Mouse (Mus musculus): ENCODE measurements around the gene Cav1. TPM values are rescaled to one million over a fixed set of nuclear protein-coding genes. Genes with fewer than 3 reads are reported as not detected.

Cav1 gene
- 430 TPM for polyA plus RNA-seq (2014; fragmentation: Illumina TruSeq; extraction: RNeasy Lipid Tissue Mini Kit (QIAGEN cat#74804))

DNA sequence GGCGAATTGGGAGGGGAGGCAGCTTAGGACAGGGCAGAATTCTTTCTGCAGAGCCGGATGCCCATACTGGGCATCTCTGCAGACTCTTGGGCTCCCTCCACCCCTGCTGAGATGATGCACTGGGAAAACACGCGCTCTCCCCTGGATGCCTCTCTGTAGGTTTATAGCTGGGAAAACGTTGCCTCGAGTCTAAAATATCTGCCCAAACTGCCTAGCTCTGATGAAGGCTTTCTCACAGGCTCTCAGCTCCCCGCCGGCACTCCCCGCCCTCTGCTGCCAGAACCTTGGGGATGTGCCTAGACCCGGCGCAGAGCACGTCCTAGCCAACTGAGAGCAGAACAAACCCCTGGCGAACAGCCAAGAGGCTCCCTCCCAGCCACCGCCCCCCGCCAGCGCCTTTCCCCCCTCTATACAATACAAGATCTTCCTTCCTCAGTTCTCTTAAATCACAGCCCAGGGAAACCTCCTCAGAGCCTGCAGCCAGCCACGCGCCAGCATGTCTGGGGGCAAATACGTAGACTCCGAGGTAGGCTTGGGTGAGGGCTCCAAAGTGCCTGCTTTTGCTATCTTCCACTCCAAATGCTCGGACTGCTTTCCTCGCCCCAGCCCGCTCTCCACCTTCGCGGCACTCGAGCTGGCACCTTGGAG, at the start of gene Cav1:
Cav1 (plus strand) TSS at position 382 of the 648 bp plus-strand sequence.

DNA sequence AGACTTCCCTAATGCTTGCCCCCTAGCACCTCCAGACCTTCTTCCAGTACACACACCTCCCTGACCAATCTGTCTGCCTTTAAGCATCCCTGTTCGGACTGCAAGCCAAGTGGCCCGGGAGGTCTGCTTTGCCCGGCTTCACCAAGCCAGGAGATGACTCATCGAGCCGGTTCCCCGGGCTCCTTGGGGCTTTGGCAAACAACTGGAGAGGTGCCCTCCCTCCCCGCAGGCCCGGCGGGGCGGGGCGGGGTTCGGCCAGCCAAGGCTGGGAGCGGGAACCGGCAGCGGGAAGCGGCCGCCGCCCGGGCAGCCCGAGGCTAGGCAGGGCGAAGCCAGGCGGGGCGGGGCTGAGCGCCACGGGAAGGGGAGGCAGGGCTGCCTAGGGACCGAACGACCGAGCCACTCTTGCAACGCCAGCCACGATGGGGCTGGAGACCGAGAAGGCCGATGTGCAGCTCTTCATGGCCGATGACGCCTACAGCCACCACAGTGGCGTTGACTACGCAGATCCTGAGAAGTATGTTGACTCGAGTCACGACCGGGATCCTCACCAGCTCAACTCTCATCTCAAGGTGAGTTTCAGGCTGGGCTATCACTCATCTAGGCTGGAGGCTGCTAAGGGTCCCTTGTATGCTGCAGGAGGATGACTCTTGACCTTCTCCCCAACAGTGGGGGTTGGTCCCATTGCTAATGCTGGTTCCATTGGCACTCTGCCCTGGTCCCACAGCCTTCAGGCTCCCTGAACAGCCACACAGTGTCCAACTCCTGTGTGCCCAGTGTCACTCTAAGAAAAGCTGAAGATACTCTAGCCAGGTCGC, 25.0 kb upstream of the Cav1 start, which contains the start of gene Cav2:
Cav2 (plus strand) TSS at position 247 of the 818 bp plus-strand sequence.

Other genes starting within 250 kb of the Cav1 start
- gene Tes, start 241.2 kb upstream of the Cav1 start, polyA plus RNA-seq (2014; fragmentation: Illumina TruSeq; extraction: RNeasy Lipid Tissue Mini Kit (QIAGEN cat#74804)): 46.4 TPM
- gene Cav2, start 25.1 kb upstream of the Cav1 start, polyA plus RNA-seq (2014; fragmentation: Illumina TruSeq; extraction: RNeasy Lipid Tissue Mini Kit (QIAGEN cat#74804)): 209 TPM
- gene Met, start 157.5 kb downstream of the Cav1 start, polyA plus RNA-seq (2014; fragmentation: Illumina TruSeq; extraction: RNeasy Lipid Tissue Mini Kit (QIAGEN cat#74804)): 12.0 TPM